Mouse (Mus musculus) testis, adult 2 months (tissue): ENCODE data around the gene 1700014D04Rik.

Source experiments
- CTCF ChIP-seq: fragments of 200-500 bp; IDR thresholded peaks from 2 replicates; pipeline ENCODE4 v1.5.1; 2012; ENCODE audit warnings: low read depth, mild to moderate bottlenecking, inconsistent platforms, low read length, moderate library complexity; ENCODE audit not compliant: control insufficient read depth, insufficient read depth, insufficient replicate concordance
- POLR2A ChIP-seq: fragments of 200-500 bp; IDR thresholded peaks from 2 replicates; pipeline ENCODE4 v1.6.1; 2012; ENCODE audit warnings: low read depth, mild to moderate bottlenecking, inconsistent platforms, low read length, moderate library complexity; ENCODE audit not compliant: control insufficient read depth

DNA sequence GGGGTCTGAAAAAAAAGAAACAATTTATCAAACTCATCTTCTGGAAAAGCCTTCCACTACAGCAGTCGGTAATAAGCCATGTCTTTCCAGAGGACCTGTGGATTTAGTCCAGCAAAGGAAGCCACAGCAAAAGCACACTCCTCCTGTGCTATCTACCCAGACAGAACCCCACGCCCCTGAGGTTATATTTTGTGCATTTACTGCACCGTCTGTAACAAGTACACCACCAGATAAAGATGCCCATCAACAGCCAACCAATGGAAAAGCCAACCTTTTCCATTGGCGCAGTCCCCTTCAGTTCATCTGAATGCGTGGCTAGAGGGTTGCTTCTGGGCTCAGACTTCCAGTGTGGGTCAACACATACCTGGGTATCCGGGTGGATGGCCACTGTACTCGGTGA is 16.2 kb upstream of the 1700014D04Rik start:
- TF ChIP-seq POLR2A (no peak), CTCF (no peak)
